Mouse (Mus musculus): ENCODE measurements around the gene Ppfibp1. TPM values are rescaled to one million over a fixed set of nuclear protein-coding genes. Genes with fewer than 3 reads are reported as not detected.
"Not testable (repeated sequence)": the region's sequence is repeated elsewhere in the genome, so short reads cannot be mapped to it uniquely, and the experiment has no call there.

The Ppfibp1 gene
- total RNA-seq (2022) = 100 to 1,000 TPM in 2 of 4 experiments, 10 to 100 TPM in 2; 80.0 to 138 (median 105) TPM

DNA sequence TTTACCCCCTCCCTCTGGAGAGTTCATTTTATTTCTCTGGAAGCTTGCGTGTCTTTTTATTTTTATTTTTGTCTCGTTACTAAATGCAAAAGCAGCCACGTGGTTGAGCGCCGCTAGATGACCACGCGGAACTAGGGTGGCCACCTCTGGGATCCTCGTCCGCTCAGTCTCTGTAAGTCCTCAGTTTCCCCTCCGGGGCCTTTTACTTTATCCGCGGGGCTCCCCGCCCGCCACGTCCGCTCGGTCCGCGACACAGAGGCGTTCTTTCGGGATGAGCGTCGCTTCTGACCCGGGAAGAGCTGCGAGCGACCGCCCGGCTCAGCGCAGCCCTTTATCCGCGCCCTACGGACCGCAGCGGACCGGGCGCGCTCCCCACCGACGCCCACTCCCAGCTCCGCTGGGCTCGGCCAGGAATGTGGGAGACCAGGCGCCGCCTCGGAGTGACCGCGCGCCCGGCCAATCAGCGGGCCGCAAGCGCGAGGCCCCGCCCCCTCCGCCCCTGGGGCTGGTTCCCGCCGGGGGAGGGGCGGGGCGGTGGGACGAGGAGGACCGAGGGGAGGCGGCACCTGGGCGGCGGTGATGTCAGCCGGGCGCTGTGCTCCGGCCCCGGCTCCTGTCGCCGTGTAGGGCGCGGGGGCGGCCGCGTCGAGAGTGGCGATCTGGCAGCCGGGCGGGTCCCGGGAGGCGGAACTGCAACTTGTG is at the start of gene Ppfibp1:
Gene Ppfibp1, plus strand, starts transcription at position 530 of the 702 bp plus-strand sequence.
- peak; percentile 91 for DNase-seq

DNA sequence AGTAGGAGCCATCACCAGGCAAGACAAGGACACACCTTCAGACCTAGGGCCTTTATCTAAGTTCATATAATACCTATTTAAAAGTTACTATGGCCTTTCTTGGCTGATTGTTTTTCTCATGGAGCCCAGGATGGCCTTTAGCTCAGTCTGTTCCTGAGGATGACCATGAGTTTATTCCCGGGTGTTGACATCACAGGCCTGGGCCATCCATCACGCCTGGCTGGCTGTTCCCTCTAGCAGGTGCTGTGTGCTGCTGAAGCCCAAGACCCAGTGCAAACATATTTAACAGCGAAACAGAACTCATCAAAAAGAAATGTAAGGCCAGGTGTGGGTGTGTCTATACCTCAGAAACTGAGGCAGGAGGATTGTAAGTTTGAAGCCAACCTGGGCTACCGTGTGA is 49.4 kb upstream of the Ppfibp1 start:
- no peak for DNase-seq

DNA sequence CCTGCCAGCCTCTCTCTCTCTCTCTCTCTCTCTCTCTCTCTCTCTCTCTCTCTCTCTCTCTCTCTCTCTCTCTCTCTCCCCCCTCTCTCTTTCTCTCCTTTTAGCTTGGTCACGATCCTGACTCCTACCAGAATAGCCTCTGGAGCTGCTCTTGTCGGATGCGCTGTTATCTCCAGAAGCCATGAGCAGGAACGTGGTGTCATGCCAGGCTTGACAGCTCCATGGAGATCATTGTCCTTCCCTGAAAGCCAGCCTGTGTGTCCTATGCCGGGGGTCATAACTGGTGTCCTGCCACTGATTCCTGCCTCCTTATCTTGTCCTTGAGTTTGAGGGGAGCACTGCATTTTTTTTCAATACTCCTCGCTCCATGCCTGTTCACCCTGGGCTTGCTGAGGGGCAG is 43.4 kb upstream of the Ppfibp1 start:
- no peak for DNase-seq

DNA sequence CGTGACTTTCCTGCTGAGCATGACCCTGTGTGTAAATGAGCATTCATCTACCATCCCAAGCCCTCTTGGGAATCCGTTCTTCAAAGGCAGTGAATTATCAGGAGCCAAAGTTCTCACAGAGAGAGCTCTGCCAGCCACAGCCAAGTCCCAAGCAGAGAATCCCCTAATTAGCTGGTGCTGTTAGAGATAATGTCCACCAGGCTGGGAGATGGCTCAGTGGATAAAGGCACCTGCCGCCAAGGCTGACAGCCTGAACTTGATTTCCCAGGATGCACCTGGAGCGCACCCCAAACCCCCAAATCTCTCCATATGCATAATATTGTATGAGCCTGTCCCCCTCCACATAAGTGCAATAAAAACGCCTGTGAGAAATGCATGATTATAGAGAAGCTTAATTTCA is 42.9 kb upstream of the Ppfibp1 start:
- no peak for DNase-seq

DNA sequence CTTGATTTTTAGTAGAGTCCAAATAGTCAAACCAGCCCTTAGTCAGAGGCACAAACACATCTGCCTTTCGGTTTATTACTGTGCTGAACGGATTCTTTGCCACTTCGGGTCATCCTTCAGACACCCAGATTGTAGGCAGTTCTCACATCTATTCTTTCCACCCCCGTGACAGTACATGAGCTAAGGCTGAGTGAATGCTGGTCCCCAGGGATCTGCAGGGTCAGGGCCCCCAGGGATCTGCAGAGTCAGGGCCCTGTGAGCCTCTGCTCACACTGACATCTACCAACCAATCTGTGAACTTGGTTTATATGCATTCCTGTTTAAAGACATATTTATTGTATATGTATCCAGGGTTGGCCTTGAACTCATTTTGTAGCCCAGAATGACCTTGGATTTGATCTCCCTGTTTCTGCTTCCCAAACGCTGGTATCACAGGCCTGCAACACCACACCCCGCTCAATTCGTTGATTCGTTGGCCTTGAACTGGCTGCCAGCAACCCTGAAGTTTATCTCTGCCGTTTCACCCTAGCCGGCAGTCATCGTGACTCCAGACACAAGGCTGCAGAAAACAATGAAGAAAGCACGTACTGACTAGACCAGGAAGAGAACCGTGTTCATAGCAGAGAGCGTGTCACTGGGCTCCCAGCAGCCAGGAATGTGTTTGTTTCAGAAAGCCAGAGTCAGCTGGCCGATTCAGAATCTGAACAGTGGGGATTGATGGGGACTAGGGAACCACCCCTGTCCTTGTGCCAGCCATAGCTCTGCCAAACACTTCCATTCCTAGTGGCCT is 42.1 kb upstream of the Ppfibp1 start:
- DNase-seq = peak; percentile 80

DNA sequence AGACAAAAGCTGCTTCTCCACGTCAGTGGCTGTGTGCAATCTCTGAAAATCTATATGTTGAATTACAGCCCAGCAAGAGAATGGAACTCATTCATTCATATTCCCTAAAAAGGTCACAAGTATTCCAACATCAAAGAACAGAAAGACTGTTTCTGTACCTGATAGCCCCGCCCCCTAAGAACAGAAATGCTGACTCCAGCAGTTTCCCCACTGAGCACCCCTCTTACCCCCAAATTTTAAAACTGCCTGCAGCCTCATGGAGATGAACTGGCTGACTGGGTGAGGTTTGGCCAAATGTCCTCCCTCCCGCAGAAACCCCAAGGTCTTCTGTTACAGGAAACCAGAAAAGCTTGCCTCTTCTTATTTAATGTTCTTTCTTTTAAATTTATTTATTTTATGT is 40.9 kb upstream of the Ppfibp1 start:
- no peak for DNase-seq

DNA sequence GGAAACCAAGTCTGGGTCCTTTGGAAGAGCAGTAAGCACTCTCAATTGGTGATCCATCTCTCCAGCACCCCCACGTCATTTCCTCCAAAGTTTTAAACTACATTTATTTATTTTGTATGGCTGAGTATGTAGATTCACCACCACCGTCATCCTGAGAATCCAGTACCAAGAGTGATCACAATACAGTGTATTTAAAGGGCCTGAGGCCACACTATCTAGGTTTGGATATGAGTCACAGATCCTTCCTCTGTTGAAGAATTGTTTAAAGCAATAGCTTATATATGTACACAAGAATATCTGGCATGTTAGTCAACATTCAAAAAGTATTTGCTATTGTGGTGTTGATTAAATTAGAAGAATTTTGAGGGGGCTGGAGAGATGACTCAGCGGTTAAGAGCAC is 40.0 kb upstream of the Ppfibp1 start:
- no peak for DNase-seq

DNA sequence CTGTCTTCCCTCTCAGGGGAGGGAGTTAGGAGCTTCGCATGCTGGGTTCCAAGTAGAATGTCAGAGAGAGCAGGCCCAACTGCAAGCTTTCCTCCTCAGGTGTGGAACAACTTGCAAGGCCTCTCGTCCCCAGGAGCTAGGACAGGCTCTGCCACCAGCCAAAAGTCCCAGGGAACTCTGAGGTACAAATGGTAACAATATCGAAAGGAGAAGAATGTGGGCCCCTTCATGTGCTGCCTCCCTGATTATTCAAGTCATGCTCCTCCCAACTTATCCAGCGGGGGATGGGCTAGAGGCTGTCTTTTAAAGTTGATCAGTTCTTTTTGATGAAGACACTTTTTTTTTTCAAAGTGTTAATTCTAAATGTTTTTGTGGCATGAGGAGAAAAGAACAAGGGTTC is 38.2 kb upstream of the Ppfibp1 start, which contains the start of gene Smco2:
Gene Smco2, plus strand, starts transcription at position 55 of the 400 bp plus-strand sequence.
- no peak for DNase-seq

DNA sequence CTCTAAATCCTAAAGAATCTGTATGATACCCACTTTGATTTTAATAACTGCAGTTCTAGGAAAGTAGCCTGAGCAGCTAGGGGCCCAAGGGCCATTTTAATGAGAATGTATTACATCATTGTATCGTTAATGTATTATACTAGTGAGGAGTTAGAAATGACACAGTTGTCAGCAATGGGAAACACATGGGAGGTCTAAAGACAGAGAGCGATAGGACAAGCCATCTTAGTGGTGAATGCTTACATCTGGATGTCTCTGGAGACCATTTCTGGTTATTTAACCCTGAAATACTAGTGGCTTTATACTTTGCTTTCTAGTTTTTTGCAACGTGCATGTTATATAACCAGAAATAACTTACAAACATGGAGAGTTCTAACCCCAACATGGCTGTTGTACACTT is 36.4 kb upstream of the Ppfibp1 start:
- no peak for DNase-seq

DNA sequence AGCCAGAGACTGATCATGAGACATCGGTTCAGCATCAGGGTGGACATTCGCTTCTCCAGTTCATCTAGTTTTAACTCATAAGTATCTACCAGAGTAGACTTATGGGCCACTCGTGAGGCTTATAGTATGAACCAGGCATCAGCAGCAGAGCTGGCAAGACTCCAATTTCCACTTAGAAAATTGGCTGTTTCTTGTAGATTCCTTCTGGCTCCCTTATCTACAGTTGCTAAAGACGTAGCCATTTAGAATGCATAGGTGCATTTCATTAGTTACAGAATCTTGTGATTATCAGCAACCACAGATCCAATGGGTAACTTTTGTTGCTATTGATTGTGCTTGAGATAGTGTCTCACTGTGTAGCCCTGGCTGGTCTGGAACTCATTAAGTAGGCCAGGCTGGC is 35.5 kb upstream of the Ppfibp1 start:
- no peak for DNase-seq

DNA sequence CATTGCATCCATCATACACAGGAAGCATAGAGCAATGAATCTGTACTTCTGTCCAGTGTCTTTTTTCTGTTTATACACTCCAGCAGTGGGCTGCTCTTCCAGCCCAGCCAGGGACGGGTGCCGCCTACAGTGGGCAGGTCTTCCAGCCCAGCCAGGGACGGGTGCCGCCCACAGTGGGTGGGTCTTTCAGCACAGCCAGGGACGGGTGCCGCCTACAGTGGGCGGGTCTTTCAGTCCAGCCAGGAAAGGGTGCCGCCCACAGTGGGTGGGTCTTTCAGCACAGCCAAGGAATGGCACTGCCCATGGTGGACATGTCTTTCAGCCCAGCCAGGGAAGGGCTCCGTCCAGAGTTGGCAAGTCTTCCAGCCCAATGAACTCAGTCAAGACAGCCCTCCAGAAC is 33.1 kb upstream of the Ppfibp1 start:
- no peak for DNase-seq

DNA sequence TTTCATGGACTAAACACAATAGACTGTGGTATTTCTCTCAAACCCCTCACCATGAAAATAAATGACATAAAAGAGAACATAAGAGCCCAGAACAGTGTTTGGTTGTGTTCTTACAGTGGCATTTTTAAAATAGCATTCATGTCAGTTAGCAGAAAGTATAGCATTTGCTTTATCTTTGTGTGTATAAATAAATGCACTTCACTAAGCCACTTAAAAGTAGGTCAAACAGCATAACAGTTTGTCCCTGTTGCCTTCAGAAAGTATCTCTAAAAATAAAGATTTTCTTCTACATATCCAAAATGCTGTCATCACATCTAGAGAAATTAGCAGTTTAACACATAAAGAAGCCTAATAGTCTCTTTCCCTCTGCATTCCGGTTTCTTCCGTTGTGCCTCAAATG is 30.9 kb upstream of the Ppfibp1 start:
- no peak for DNase-seq

DNA sequence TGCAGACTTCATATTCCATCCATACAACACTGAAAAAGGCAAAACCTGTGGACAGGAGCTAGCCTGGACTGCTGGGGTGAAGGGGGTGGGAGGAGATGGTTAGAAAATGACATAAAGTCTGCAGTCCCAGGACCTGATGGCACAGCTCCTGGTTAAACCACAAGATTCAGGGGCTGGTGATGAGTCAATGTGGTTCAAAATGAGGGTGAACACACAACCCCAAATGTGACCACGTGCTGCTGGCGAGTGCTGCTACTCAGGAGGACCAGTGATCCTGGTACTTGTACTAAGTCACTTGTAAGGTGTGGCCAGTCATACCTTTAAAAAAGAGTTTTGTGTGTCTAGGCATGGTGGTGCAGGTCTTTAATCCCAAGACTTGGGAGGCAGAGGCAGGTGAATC is 25.1 kb upstream of the Ppfibp1 start:
- DNase-seq = no peak

DNA sequence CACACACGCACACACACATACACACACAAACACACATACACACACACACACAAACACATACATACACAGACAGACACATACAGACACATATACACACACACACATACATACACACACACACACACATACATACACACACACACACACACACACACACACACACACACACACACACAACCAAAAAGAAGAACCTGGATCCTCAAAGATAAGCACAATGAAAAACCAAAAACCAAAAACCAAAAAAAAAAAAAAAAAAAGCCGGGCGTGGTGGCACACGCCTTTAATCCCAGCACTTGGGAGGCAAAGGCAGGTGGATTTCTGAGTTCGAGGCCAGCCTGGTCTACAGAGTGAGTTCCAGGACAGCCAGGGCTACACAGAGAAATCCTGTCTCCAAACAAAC is 23.9 kb upstream of the Ppfibp1 start:
- not testable (repeated sequence) for DNase-seq

DNA sequence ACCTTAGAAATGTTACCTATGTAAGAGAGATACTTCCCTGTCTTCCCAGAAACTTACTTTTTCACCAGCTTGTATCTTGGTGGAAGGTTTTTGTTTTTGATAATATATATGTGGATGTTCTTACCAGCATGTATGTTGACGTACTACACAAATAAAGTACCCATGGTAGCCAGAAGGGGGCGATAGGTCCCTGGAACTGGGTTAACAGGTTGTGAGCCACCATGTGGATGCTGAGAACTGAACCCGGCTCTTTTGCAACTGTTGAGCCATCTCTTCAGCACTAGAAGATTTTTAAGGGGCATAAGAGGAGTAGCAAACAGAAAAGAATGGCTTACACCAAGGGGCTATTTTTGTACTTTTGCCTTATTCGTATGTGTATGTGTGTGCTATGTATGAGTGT is 22.6 kb upstream of the Ppfibp1 start:
- no peak for DNase-seq

DNA sequence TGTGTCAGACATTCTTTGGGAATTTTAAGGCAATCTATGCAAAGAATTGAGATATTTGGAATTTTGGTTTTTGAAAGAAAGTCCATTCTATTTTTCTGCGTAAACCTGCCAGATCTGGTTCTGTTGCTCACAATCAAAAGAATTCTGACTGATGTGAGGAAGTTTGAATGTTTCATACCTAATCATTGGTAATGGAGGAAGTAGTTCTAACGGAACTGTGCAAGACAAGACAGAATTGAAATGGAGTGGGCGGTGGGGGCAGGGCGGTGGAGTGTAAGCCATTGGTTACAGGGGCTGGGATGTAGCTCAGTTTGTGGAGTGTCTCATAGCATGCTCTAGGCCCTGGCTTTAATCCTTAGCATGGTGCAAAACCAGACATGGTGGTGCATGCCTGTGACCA is 16.3 kb upstream of the Ppfibp1 start:
- no peak for DNase-seq

DNA sequence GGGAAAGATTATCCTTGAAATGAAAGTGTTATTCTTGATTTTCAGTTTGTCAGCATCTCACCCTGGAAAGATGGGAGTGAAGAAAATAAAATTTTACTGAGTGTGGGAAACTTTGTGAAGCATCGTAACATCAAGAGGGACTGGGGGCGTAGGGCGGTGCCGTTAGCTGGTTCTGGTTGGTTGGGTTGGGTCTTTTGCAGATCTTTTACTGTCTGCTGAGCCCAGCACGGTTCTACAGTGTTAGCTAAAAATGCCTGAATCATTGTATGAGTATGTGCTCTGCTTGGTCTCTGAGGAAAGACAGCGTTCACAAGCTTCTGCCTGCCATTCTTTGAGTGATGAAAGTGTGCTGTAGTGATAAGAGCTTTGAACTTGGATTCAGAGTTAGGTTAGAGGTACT is 13.9 kb upstream of the Ppfibp1 start:
- DNase-seq = no peak

DNA sequence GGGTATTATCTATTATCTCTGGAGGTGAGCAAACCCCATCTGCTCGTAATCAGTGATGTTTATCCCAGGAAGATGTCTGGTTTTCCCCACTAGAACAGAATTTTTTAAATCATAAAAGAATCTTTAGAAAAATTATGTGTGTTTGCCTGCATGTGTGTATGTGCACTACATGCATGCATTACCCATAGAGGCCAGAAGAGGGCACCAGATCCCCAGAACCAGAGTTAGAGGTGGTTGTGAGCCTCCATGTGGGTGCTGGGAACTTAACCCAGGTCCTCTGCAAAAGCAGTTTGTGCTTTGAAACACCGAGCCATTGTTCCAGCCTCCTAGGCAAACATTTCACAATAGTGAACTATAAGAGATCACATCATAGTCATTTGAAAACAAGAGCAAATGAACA is 11.5 kb upstream of the Ppfibp1 start:
- DNase-seq = no peak

DNA sequence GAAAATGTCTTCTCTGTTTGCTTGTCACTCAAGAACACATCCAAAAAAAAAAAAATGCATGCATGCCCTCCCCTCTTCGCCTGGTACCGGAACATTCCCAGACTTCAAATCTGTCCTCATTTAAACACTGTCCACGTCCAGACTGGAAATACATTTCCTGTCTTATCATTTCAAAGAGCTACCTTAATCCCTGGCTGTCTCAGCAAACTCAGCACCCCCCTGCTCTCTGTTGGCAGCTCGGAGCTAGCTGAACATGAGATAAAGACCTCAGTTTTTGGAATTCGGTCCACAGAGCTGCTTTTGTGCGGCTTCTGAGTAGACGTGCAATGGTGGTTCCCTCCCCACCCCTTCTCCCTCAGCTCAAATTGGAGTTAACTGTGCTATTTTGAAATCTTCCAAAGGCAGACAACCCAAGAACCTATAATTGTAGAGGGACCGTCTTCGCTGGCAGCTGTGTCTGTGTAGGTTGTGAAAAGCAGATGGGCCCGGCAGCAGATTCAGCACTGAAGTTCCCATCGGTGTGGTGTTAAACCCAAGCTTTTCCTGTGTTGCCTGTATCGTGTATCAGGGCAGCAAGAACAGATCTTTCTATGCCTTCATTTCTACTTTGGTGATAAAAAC is 10.8 kb upstream of the Ppfibp1 start:
- no peak for DNase-seq

DNA sequence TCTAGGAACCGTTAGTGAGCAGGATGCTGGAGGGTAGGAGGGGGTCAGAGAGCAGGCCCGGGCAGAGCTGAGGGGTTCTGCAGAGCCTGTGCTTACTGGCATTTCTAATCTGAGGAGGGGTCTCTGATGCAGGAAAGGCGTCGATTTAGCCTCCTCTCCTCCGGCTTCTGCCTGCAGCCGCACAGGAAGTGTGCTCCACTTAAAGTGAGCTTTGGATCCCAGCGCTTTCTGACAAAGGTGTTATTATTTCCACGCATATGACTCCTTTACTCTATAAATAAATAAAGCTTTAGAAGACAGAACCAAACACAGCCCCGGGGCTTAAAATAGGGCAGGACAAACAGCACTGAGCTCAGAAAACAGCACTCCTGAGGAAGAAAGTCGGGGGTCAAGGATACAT is 9.4 kb upstream of the Ppfibp1 start:
- no peak for DNase-seq

DNA sequence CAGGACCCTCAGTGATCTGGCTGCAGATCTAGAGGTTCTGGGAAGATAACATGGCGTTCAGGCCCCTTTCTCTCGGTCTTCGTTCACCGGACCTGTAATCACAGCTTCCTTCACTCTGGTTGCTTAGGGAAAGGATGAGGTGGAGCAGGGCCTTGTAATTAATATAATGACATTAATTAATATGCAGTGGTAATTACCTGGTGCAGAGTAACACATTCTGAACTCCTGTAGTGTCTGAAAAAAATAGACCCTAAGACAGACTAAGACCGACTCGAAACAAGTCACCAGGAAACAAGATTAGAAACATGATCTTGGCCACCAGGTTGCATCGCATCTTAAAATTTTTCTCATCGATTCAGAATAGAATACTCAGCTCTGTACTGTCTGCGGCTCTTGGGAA is 8.4 kb upstream of the Ppfibp1 start:
- DNase-seq = no peak

DNA sequence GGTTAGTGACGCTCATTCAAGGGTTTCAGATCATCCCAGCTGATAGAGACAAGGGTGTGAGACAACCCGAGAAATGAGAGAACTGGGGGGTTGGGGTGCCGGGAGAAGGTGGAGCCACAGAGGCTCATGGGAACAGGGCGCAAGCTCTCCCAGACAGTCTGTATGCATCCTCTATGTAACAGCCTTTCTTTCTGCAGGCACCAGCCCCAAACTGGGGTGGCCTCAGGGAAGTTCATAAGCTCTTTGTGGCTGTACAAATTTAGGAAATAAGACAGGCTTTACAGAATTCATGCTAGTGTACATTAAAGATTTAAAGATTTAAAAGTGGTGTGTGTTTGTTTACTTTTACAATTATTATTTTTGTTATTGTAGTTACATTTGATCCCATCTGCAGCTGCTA is 8.0 kb upstream of the Ppfibp1 start:
- DNase-seq = no peak

DNA sequence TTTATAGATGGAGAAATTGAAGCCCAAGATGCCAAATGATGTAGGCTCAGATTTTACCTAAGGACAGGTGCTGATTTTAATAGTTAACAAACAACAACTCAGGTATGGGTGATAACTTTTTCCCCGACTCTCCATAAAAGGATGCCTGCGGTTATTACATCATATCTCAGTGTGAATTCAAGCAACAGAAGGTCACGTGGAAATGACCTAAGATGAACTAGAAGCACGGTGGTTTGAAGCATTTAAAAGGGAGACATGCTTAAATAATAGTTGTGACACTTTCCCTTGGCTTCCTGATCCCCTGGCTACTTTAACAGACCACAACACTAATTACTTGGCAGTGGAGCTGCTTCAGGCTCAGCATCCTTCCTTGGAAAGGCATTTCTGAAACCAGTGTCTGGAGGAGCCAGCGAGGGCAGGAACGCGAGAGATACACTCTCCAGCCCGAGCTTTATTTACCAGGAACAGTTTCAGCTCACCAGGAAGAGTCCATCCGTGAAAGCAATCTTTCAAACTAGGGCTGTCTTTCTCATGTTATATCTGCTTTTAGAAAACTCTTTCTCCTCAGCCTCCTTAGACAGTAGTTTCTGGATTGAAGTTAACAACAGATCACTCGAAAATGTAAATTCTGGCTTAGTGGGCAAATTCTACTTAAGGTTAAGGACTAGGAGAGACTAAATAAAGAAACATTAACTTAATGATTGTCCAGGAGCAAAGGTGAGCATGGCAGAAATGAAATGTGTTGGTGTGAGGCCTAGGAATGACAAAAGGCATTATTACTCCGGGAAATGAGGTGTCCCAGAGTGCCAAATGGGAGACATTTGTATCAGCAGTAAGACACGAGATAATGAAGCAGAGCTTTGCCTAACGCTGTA is 6.2 kb upstream of the Ppfibp1 start:
- no peak for DNase-seq

Measured in adrenal gland, adult 8-10 months (tissue).